Mouse (Mus musculus) embryonic fibroblast, embryonic 13.5 days (primary cell): Measurements from ENCODE around the gene Irf2bpl. TPM values are rescaled to one million over a fixed set of nuclear protein-coding genes. Genes with fewer than 3 reads are reported as not detected.

Source experiments
- H3K27ac ChIP-seq: 2 replicates; pipeline ENCODE4 v1.5.1; 2012; ENCODE audit warnings: low read length, control low read depth, inconsistent platforms; ENCODE audit not compliant: insufficient read depth
- H3K4me1 ChIP-seq: 2 replicates; pipeline ENCODE4 v1.6.1; 2011; ENCODE audit warnings: low read length; ENCODE audit not compliant: control insufficient read depth, insufficient read depth
- H3K4me3 ChIP-seq: 2 replicates; pipeline ENCODE4 v1.5.1; 2011; ENCODE audit warnings: mild to moderate bottlenecking, control low read depth, low read length; ENCODE audit not compliant: insufficient read depth
- CTCF ChIP-seq: IDR thresholded peaks from 2 replicates; pipeline ENCODE4 v1.5.1; 2011; ENCODE audit warnings: mild to moderate bottlenecking, control low read depth, low read length, moderate library complexity, borderline replicate concordance; ENCODE audit not compliant: insufficient read depth
- POLR2A ChIP-seq: IDR thresholded peaks from 2 replicates; pipeline ENCODE4 v1.6.1; 2011; ENCODE audit warnings: low read depth, mild to moderate bottlenecking, control low read depth, low read length, moderate library complexity
- polyA plus RNA-seq: library from polyadenylated mRNA; stranded (reverse); fragments of >200 nt; gene quantifications from 2 replicates; pipeline ENCODE4 v1.2.4, GENCODE M21; 2011; ENCODE audit warnings: low read depth; ENCODE audit not compliant: missing spikeins, insufficient read length

Gene Irf2bpl
- polyA plus RNA-seq, 1 experiment = 36.4 TPM

GRCm38 (mm10) chr12:86893326-86894183 lies 9.0 kb upstream of the Irf2bpl start:
- TF ChIP-seq POLR2A (peak; percentile 46), CTCF (no peak)
- H3K4me1 ChIP-seq = peaks cover 9% of the 10 kb centered on the region
- peak overlapping the region; percentile 99 for H3K27ac ChIP-seq
- peak overlapping the region; percentile 15 for H3K4me3 ChIP-seq

GRCm38 (mm10) chr12:86892711-86893311 lies 8.2 kb upstream of the Irf2bpl start:
- H3K4me1 ChIP-seq = peaks cover 9% of the 10 kb centered on the region
- peak overlapping the region; percentile 99 for H3K27ac ChIP-seq
- TF ChIP-seq POLR2A (no peak), CTCF (no peak)
- H3K4me3 ChIP-seq = 0 out of 2 replicates have a peak overlapping the region, but pooled peaks have one; percentile 4

- peak overlapping the region; percentile 42 for H3K4me3 ChIP-seq
- peaks cover 5% of the 10 kb centered on the region for H3K4me1 ChIP-seq
- TF ChIP-seq POLR2A (peak; percentile 54), CTCF (no peak)
- H3K27ac ChIP-seq = peak overlapping the region; percentile 88
These were observed 7.4 kb upstream of the Irf2bpl start for GRCm38 (mm10) chr12:86891786-86892702.

GRCm38 (mm10) chr12:86891454-86891785 lies 6.8 kb upstream of the Irf2bpl start:
- TF ChIP-seq CTCF (no peak), POLR2A (no peak)
- H3K27ac ChIP-seq = peak overlapping the region; percentile 88
- H3K4me1 ChIP-seq = peaks cover 5% of the 10 kb centered on the region
- H3K4me3 ChIP-seq = peak overlapping the region; percentile 42

GRCm38 (mm10) chr12:86890796-86891301 lies 6.3 kb upstream of the Irf2bpl start:
- Histone ChIP-seq H3K4me3 (no peak overlapping the region), H3K4me1 (peaks cover 5% of the 10 kb centered on the region), H3K27ac (no peak overlapping the region)
- TF ChIP-seq CTCF (no peak), POLR2A (no peak)

- no peak overlapping the region for H3K27ac ChIP-seq
- TF ChIP-seq POLR2A (no peak), CTCF (no peak)
- H3K4me3 ChIP-seq = no peak overlapping the region
- H3K4me1 ChIP-seq = peaks cover 5% of the 10 kb centered on the region
These were observed 5.6 kb upstream of the Irf2bpl start for GRCm38 (mm10) chr12:86890091-86890720.

- H3K4me1 ChIP-seq = peaks cover 5% of the 10 kb centered on the region
- peak overlapping the region; percentile 2; the same call in 1 of the 2 replicates for H3K4me3 ChIP-seq
- TF ChIP-seq CTCF (no peak), POLR2A (peak; percentile 34; the same call in 1 of the 2 replicates)
- peak overlapping the region; percentile 94 for H3K27ac ChIP-seq
These were observed 4.6 kb upstream of the Irf2bpl start for GRCm38 (mm10) chr12:86889103-86889644.

- TF ChIP-seq POLR2A = peak; percentile 44
- TF ChIP-seq CTCF = no peak; the same call in 1 of the 2 replicates
- Histone ChIP-seq H3K4me3 (no peak overlapping the region), H3K27ac (peak overlapping the region; percentile 94), H3K4me1 (peaks cover 5% of the 10 kb centered on the region)
These were observed 3.8 kb upstream of the Irf2bpl start for GRCm38 (mm10) chr12:86888130-86889069.
